Mouse (Mus musculus) limb, embryonic 14.5 days (tissue): Measurements from ENCODE around the gene Map7d2. TPM values are rescaled to one million over a fixed set of nuclear protein-coding genes. Genes with fewer than 3 reads are reported as not detected.

ENCODE experiments used
- ATAC-seq: fragments of 200-750 bp; cut with Nextera tagmentation; 2 replicates; pipeline ENCODE4 v1.8.0; 2017; ENCODE audit warnings: low read depth, moderate number of reproducible peaks, moderate TSS enrichment; ENCODE audit not compliant: low FRiP score
- DNase-seq: peaks from one replicate; pipeline ENCODE4 v3.0.0-alpha.2; 2015; ENCODE audit warnings: low spot score
- H3K27ac ChIP-seq: fragments of 300-500 bp; sonication (generic); replicated peaks from 2 replicates; pipeline ENCODE4 v1.5.1; 2014; ENCODE audit warnings: low read depth, mild to moderate bottlenecking, low read length, moderate library complexity, mixed read lengths
- H3K27me3 ChIP-seq: fragments of 300-500 bp; sonication (generic); 2 replicates; pipeline ENCODE4 v1.6.1; 2014; ENCODE audit warnings: low read length, mixed read lengths; ENCODE audit not compliant: control insufficient read depth, insufficient read depth
- H3K36me3 ChIP-seq: fragments of 300-500 bp; sonication (generic); 2 replicates; pipeline ENCODE4 v1.6.1; 2014; ENCODE audit warnings: mild to moderate bottlenecking, low read length, moderate library complexity, mixed read lengths; ENCODE audit not compliant: control insufficient read depth, insufficient read depth
- H3K4me1 ChIP-seq: fragments of 300-500 bp; sonication (generic); 2 replicates; pipeline ENCODE4 v1.6.1; 2014; ENCODE audit warnings: antibody characterized with exemption, low read length, mixed read lengths; ENCODE audit not compliant: control insufficient read depth, insufficient read depth
- H3K4me2 ChIP-seq: fragments of 300-500 bp; sonication (generic); replicated peaks from 2 replicates; pipeline ENCODE4 v1.6.1; 2014; ENCODE audit warnings: low read depth, mild to moderate bottlenecking, low read length, moderate library complexity; ENCODE audit not compliant: severe bottlenecking
- H3K4me3 ChIP-seq: fragments of 300-500 bp; sonication (generic); replicated peaks from 2 replicates; pipeline ENCODE4 v1.5.1; 2014; ENCODE audit warnings: low read length
- H3K9ac ChIP-seq: fragments of 300-500 bp; sonication (generic); 2 replicates; pipeline ENCODE4 v1.6.1; 2014; ENCODE audit warnings: mild to moderate bottlenecking, low read depth, low read length, moderate library complexity; ENCODE audit not compliant: severe bottlenecking
- H3K9me3 ChIP-seq: fragments of 300-500 bp; sonication (generic); 2 replicates; pipeline ENCODE4 v1.6.1; 2016; ENCODE audit warnings: low read length; ENCODE audit not compliant: control insufficient read depth
- POLR2A ChIP-seq: fragments of 200-500 bp; IDR thresholded peaks from 2 replicates; pipeline ENCODE4 v1.8.0; 2012; ENCODE audit warnings: inconsistent platforms, mild to moderate bottlenecking, moderate library complexity, borderline replicate concordance; ENCODE audit not compliant: insufficient read depth, insufficient read length; ENCODE audit errors: extremely low read depth
- whole genome bisulfite sequencing: fragments of 180-500 bp; shearing (Covaris S2); extraction: QIAGEN DNeasy Blood & Tissue Kit; methylation state at CpG from one replicate; pipeline ENCODE4 v1.1.7; 2014; 5-methylcytosine and 5-hydroxymethylcytosine counted together
- polyA plus RNA-seq, 2 experiments: library from polyadenylated mRNA; depleted of rRNA in 1 of 2; stranded (reverse) in 1 of 2; unstranded in 1 of 2; fragments of >200 nt; fragmentation: Nextera tagmentation in 1 of 2; extraction: Ambion mirVana in 1 of 2; gene quantifications; 2 replicates each; pipeline versions ENCODE4 v1.2.1 to v1.2.3; 2012 to 2014

Gene Map7d2
- polyA plus RNA-seq, 2 experiments = 0.84 to 1.1 TPM

GRCm38 (mm10) chrX:159532811-159533462 lies 118.6 kb downstream of the Map7d2 start:
- Histone ChIP-seq H3K4me2 (peak overlapping the region; percentile 48), H3K9me3 (no peaks in the 10 kb centered on the region), H3K36me3 (no peaks in the 10 kb centered on the region), H3K27me3 (no peaks in the 10 kb centered on the region), H3K9ac (peak overlapping the region; percentile 63), H3K4me1 (no peaks in the 10 kb centered on the region), H3K27ac (peak overlapping the region; percentile 58; the same call in 1 of the 2 replicates), H3K4me3 (peak overlapping the region; percentile 58)
- 12% methylated on average over 16 of the region's 56 CpGs for WGBS
- ATAC-seq (peak; percentile 59), DNase-seq (no peak)
- no peak for TF ChIP-seq POLR2A

GRCm38 (mm10) chrX:159541936-159542335 lies 127.6 kb downstream of the Map7d2 start:
- WGBS = 85% methylated on average over 18 of the region's 18 CpGs
- DNase-seq = no peak
- no peaks in the 10 kb centered on the region for H3K27me3 ChIP-seq

GRCm38 (mm10) chrX:159547093-159547492 lies 132.7 kb downstream of the Map7d2 start:
- H3K27ac ChIP-seq = no peak overlapping the region
- H3K4me2 ChIP-seq = no peak overlapping the region
- no peaks in the 10 kb centered on the region for H3K36me3 ChIP-seq
- H3K9ac ChIP-seq = no peak overlapping the region
- no peaks in the 10 kb centered on the region for H3K9me3 ChIP-seq
- DNase-seq (no peak), ATAC-seq (no peak)
- no peak overlapping the region for H3K4me3 ChIP-seq
- WGBS = 95% methylated on average over 5 of the region's 5 CpGs
- no peak for TF ChIP-seq POLR2A
- H3K4me1 ChIP-seq = no peaks in the 10 kb centered on the region
- H3K27me3 ChIP-seq = no peaks in the 10 kb centered on the region

More at GRCm38 (mm10) chrX:159541936-159542335, 127.6 kb downstream of the Map7d2 start:
- no peak overlapping the region for H3K4me2 ChIP-seq
- no peaks in the 10 kb centered on the region for H3K9me3 ChIP-seq
- no peaks in the 10 kb centered on the region for H3K4me1 ChIP-seq
- H3K9ac ChIP-seq = no peak overlapping the region
- H3K27ac ChIP-seq = no peak overlapping the region
- ATAC-seq = no peak
- no peaks in the 10 kb centered on the region for H3K36me3 ChIP-seq
- no peak for TF ChIP-seq POLR2A
- no peak overlapping the region for H3K4me3 ChIP-seq

Other genes with a start within 250 kb of the Map7d2 start
- 20.5 TPM in 2 replicates for gene Rps6ka3, start 204.3 kb upstream of the Map7d2 start, polyA plus RNA-seq (2012; rRNA removed)
- 6.8 and 6.9 TPM in 2 replicates for gene Rps6ka3, start 204.3 kb upstream of the Map7d2 start, polyA plus RNA-seq (2014; fragmentation: Nextera tagmentation; extraction: Ambion mirVana)
- 68.6 and 121 TPM in 2 replicates for gene Eif1ax, start 42.4 kb upstream of the Map7d2 start, polyA plus RNA-seq (2012; rRNA removed)
- 121 and 123 TPM in 2 replicates for gene Eif1ax, start 42.4 kb upstream of the Map7d2 start, polyA plus RNA-seq (2014; fragmentation: Nextera tagmentation; extraction: Ambion mirVana)
- 13.8 and 17.1 TPM in 2 replicates for gene Bclaf3, start 112.1 kb downstream of the Map7d2 start, polyA plus RNA-seq (2012; rRNA removed)
- 19.0 and 21.2 TPM in 2 replicates for gene Bclaf3, start 112.1 kb downstream of the Map7d2 start, polyA plus RNA-seq (2014; fragmentation: Nextera tagmentation; extraction: Ambion mirVana)
- 22.1 and 26.7 TPM in 2 replicates for gene Sh3kbp1, start 212.7 kb downstream of the Map7d2 start, polyA plus RNA-seq (2012; rRNA removed)
- gene Sh3kbp1, start 212.7 kb downstream of the Map7d2 start, polyA plus RNA-seq (2014; fragmentation: Nextera tagmentation; extraction: Ambion mirVana) = 46.4 and 49.8 TPM in 2 replicates